Mouse (Mus musculus): ENCODE measurements around the gene Trim12c. TPM values are rescaled to one million over a fixed set of nuclear protein-coding genes. Genes with fewer than 3 reads are reported as not detected.
"Not testable (repeated sequence)": the region's sequence is repeated elsewhere in the genome, so short reads cannot be mapped to it uniquely, and the experiment has no call there.

Trim12c gene
- total RNA-seq (2021): 1 to 10 TPM; 2.1 to 2.5 TPM
- long read RNA-seq, experiment 1, partial matches to known transcripts: 0 of 3 reads
- long read RNA-seq, experiment 1, other reads (novel, unspliced or antisense): 3 of 3 reads
- long read RNA-seq, experiment 2: 0 reads

- DNase-seq: peak; percentile 74
- TF ChIP-seq CTCF (IDR thresholded peaks at IDR 0.05): no peak
- Histone ChIP-seq H3K4me3 (peak within 1 kb of the TSS; percentile 76), H3K27ac (peak within 1 kb of the TSS; percentile 80)
- intact Hi-C loops (cut with DNase I): no loop called here
Measured at GRCm38 (mm10) chr7:104352717-104353599, at the start of gene Trim12c. Gene Trim12c, minus strand, starts transcription at chr7:104353362.

GRCm38 (mm10) chr7:104401140-104401539, 48.0 kb upstream of the Trim12c start:
- no peak overlapping the region for H3K27ac ChIP-seq
- intact Hi-C loops (cut with DNase I): no loop called here
- H3K4me3 ChIP-seq: no peak overlapping the region
- no peak for DNase-seq
- no peak for TF ChIP-seq CTCF (IDR thresholded peaks at IDR 0.05)

GRCm38 (mm10) chr7:104400698-104401097, 47.5 kb upstream of the Trim12c start, which contains the start of gene Trim30c:
Gene Trim30c, minus strand, starts transcription at chr7:104400837.
- no peak for DNase-seq
- Histone ChIP-seq H3K27ac (no peak within 1 kb of the TSS), H3K4me3 (no peak within 1 kb of the TSS)
- no peak for TF ChIP-seq CTCF (IDR thresholded peaks at IDR 0.05)
- intact Hi-C loops (cut with DNase I): no loop called here

DNA sequence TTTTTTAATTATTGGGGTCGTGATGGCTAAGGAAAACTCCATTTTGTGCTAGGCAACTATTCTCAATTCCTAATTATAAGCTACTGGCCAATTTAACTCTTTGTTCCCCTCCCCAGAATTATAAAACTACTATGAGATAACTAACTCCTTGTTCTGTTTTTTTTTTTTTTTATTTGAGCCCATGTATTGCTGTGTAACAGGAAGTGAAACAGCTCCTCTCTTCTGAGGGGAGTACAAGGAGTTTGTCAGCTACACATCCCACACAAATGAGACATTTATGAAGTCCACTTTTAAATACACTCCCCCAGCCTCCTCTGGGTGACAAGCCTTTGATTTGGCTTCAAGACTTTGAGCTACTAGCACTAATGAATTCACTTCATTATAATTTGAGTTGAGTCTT, 45.3 kb upstream of the Trim12c start:
- DNase-seq: no peak
- TF ChIP-seq CTCF (IDR thresholded peaks at IDR 0.05): no peak
- no peak overlapping the region for H3K27ac ChIP-seq
- intact Hi-C loops (cut with DNase I): no loop called here
- no peak overlapping the region for H3K4me3 ChIP-seq

- no peak within 1 kb of the TSS for H3K4me3 ChIP-seq
- peak; percentile 22; the same call in 1 of the 2 replicates for TF ChIP-seq CTCF (IDR thresholded peaks at IDR 0.05)
- DNase-seq: no peak
- intact Hi-C loops (cut with DNase I): no loop called here
- peak within 1 kb of the TSS; percentile 56 for H3K27ac ChIP-seq
Measured at GRCm38 (mm10) chr7:104369736-104370414, 16.7 kb upstream of the Trim12c start, which contains the start of gene Trim30b. Gene Trim30b, minus strand, starts transcription at chr7:104369884.

DNA sequence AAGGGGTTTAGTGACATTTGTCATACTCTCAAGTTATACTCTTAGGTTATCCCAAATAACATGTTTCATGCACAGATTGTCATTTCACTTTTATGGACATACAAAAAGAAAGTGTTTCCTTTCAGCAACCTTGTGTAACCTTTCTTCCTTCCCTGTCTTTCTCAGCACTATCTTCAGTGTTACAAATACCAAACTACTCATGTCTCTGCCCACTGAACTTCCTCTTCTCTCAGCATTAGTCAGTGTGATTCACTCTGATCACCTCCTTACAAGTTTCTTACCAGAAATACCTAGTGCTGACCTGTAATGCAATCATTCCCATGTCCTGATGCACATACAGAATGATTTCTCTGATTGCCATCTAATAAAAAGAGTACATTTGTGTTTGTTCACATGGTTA, 13.2 kb upstream of the Trim12c start:
- no peak overlapping the region for H3K27ac ChIP-seq
- intact Hi-C loops (cut with DNase I): no loop called here

GRCm38 (mm10) chr7:104353600-104353967, 422 bp upstream of the Trim12c start:
- intact Hi-C loops (cut with DNase I): no loop called here
- DNase-seq: no peak
- peak overlapping the region; percentile 80 for H3K27ac ChIP-seq
- peak overlapping the region; percentile 76 for H3K4me3 ChIP-seq
- TF ChIP-seq CTCF (IDR thresholded peaks at IDR 0.05): no peak

More for the DNA sequence above, 13.2 kb upstream of the Trim12c start:
- no peak for DNase-seq
- no peak overlapping the region for H3K4me3 ChIP-seq
- TF ChIP-seq CTCF (IDR thresholded peaks at IDR 0.05): no peak

DNA sequence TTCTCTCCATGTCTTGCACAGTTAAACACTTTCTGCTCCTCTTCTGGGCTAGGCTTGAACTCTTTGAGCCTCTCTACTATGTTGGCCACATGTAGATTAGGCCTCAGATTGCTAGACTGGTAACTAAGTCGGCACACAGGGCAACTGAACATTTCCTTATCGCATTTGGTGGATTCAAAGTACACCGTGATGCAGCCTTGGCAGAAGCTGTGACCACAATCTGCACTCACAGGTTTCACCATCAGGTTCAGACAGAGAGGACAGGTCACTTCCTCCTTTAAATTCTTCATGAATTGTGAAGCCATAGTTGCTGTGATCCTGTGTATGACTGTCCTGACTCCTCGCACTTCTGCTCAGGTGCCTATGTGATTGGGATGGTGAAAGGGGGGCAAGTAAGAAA, 5.1 kb downstream of the Trim12c start:
- H3K27ac ChIP-seq; H3K4me3 ChIP-seq; DNase-seq; intact Hi-C loops (cut with DNase I): not testable (repeated sequence)

GRCm38 (mm10) chr7:104340744-104341143, 12.4 kb downstream of the Trim12c start:
- intact Hi-C loops (cut with DNase I): not testable (repeated sequence)

DNA sequence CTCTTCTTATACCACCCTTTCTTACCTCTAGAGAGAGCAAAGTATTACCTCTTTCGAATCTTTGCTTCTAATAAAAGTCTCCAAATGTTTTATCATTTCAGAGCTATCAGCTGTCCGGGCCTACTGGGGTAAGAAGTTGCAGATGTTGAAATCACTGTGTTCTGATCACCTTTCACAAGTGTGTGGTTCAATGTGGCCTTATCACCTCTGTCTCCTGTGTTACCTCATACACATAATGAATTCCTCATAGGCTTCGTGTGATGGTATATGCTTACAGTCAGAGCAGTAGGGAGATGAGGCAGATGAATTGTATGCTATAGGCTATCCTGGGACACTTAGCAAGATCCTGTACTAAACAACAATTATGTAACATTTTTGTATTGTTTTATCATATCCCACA, 17.6 kb downstream of the Trim12c start:
- intact Hi-C loops (cut with DNase I); H3K4me3 ChIP-seq; DNase-seq; H3K27ac ChIP-seq: not testable (repeated sequence)

More at GRCm38 (mm10) chr7:104340744-104341143, 12.4 kb downstream of the Trim12c start:
- H3K4me3 ChIP-seq, H3K27ac ChIP-seq, DNase-seq: not testable (repeated sequence)

DNA sequence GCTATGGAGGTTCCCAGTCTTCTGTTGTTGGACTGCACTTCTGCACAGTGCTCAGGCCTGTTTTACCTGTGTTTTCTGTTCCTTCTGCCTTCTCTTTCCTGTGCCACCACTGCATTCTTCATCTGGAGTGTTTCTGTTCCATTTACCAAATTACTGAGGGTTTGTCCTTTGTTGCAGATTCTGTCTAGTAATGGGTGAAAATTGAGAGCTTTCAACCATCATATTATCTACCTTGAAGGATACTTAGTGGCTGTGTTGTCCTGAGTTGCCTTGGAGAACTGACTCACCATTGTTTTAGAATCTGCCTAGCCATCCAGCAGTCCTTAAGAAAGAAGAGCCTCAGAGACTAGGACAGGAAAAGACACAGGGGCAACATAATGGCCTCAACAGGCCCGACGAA, 24.0 kb downstream of the Trim12c start, which contains the start of gene Trim34b:
TSS of gene Trim34b (plus strand) at position 301 of the 400 bp plus-strand sequence.
- intact Hi-C loops (cut with DNase I); H3K27ac ChIP-seq; H3K4me3 ChIP-seq; DNase-seq: not testable (repeated sequence)

DNA sequence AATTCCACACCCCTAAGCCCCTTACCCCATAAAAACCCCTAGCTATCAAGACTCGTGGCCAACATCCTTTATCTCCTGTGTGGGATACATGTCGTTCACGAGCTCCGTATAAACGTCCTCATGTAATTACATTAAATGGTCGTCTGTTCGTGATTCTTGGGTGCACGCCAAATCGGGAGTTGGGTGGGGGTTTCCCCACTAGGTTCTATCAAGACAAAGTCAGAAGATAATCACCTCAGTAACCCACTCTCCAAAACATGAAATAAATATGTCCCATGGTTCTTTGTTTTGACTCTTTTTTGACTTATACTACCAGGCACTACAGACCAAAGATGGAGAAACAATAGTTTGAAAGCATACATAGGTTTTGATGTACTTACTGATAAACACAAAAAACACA, 31.1 kb downstream of the Trim12c start:
- DNase-seq: no peak
- no peak for TF ChIP-seq CTCF (IDR thresholded peaks at IDR 0.05)
- Histone ChIP-seq H3K4me3 (no peak overlapping the region), H3K27ac (no peak overlapping the region)
- intact Hi-C loops (cut with DNase I): no loop called here

DNA sequence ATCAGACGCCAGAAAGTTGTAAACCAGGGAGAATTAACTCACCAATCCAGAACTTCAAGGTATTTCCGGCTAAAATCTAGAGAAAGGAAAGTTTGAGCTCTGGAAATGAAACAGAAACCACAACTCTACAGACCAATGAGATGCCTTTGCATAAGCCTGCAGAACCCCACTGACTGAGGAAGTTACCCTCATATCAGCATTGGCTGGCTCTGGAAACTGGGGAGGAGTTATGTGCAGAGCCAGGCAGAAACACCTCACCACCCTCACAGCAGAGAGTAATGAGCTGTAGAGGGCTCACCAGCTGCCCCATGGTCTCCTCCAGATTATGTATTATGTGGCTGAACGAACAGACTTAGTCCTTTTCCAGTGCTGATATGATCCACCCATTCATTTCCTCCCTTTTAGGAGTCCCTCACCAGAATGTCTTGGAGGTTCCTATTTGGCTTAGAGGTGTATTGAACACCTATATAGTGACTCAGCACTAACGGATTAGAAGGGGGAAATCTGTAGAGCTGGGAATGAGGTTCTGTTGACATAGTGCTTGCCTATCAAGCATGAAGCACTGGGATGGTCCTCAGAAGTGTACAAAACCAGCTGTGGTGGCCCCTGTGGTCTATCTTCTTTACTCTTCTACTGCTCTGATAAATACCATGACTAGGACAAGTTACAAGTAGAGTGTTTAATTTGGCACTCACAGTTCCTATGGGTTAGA, 37.6 kb downstream of the Trim12c start, which contains the start of gene Trim12a:
TSS of gene Trim12a (minus strand) at position 98 of the 712 bp plus-strand sequence.
- DNase-seq; intact Hi-C loops (cut with DNase I): not testable (repeated sequence)
- Histone ChIP-seq H3K27ac (peak within 1 kb of the TSS; percentile 79), H3K4me3 (peak within 1 kb of the TSS; percentile 75)
